Mouse (Mus musculus): ENCODE measurements around the gene 1700001O22Rik. TPM values are rescaled to one million over a fixed set of nuclear protein-coding genes. Genes with fewer than 3 reads are reported as not detected.

1700001O22Rik gene
- polyA plus RNA-seq, 1 experiment from 2014 or later: 2.2 TPM

GRCm38 (mm10) chr2:30833644-30834043 is 30.2 kb upstream of the 1700001O22Rik start:
- Histone ChIP-seq H3K4me1 (replicated peaks) (peaks cover 40% of the 10 kb centered on the region), H3K4me3 (no peak overlapping the region), H3K4me2 (no peak overlapping the region), H3K36me3 (no peaks in the 10 kb centered on the region), H3K27me3 (replicated peaks) (no peaks in the 10 kb centered on the region), H3K9ac (no peak overlapping the region), H3K9me3 (replicated peaks) (no peaks in the 10 kb centered on the region), H3K27ac (ENCODE audit: poor library complexity, severe bottlenecking) (peak overlapping the region; percentile 76)
- ATAC-seq (ENCODE audit: insufficient number of reproducible peaks, low FRiP score): no peak
- WGBS: 57% methylated on average over 5 of the region's 5 CpGs

DNA sequence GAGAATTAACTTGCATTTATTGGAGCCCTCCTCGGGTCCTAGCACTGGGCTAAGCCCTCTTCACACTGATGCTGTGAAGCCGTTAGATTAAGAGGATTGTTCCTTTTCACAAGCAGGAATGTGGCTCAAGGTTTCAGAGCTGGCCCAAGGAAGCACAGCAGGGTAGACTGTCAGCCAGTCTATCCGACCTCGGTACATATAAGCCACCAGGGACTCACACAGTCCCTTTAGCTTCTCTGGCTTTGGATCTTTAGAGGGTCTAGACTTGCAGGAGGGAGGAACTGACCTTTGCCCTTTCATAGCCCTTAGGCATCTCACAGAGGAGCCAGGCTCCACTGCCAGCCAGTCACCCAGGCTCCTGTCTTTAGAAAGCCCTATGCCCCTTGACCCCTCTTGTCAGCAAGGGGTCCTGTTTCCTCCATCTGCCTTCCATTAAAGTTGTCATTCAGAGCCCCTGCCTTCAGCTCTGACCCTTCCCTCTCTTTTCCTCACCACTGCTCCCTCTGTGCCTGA is 26.9 kb upstream of the 1700001O22Rik start, which contains the start of gene Asb6:
Gene Asb6 (minus strand): TSS at position 51 of the 513 bp plus-strand sequence.
- H3K4me2 ChIP-seq: no peak within 1 kb of the TSS
- no peaks in the 10 kb centered on the region for H3K27me3 ChIP-seq (replicated peaks)
- H3K36me3 ChIP-seq: peaks cover 14% of the 10 kb centered on the region
- no peak within 1 kb of the TSS for H3K27ac ChIP-seq (ENCODE audit: poor library complexity, severe bottlenecking)
- H3K4me1 ChIP-seq (replicated peaks): peaks cover 39% of the 10 kb centered on the region
- 37% methylated on average over 4 of the region's 4 CpGs for WGBS
- no peak for ATAC-seq (ENCODE audit: insufficient number of reproducible peaks, low FRiP score)
- H3K4me3 ChIP-seq: no peak within 1 kb of the TSS
- no peaks in the 10 kb centered on the region for H3K9me3 ChIP-seq (replicated peaks)
- no peak within 1 kb of the TSS for H3K9ac ChIP-seq

DNA sequence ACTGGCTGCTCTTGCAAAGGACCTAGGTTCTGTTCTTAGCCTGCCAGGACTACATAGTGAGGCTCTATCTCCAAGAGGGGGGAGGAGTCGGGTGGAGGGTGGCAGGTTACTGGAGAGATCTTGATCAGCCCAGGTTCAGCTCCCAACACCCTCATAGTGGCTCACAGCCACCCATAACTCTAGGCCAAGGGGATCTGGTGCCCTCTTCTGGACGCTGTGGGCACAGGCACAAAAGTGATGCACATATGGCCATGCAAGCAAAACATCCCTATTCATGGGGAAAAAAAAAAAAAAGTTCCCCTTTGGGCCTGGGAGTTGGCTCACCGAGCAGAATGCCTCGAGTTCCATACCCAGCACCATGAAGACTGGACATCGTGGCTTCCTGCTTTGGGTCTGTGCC is 25.9 kb upstream of the 1700001O22Rik start:
- H3K4me1 ChIP-seq (replicated peaks): peaks cover 30% of the 10 kb centered on the region
- H3K36me3 ChIP-seq: peaks cover 24% of the 10 kb centered on the region
- no peaks in the 10 kb centered on the region for H3K9me3 ChIP-seq (replicated peaks)
- H3K27ac ChIP-seq (ENCODE audit: poor library complexity, severe bottlenecking): no peak overlapping the region
- H3K4me3 ChIP-seq: no peak overlapping the region
- no peak overlapping the region for H3K9ac ChIP-seq
- 44% methylated on average over 5 of the region's 5 CpGs for WGBS
- no peak overlapping the region for H3K4me2 ChIP-seq
- no peaks in the 10 kb centered on the region for H3K27me3 ChIP-seq (replicated peaks)
- no peak for ATAC-seq (ENCODE audit: insufficient number of reproducible peaks, low FRiP score)

DNA sequence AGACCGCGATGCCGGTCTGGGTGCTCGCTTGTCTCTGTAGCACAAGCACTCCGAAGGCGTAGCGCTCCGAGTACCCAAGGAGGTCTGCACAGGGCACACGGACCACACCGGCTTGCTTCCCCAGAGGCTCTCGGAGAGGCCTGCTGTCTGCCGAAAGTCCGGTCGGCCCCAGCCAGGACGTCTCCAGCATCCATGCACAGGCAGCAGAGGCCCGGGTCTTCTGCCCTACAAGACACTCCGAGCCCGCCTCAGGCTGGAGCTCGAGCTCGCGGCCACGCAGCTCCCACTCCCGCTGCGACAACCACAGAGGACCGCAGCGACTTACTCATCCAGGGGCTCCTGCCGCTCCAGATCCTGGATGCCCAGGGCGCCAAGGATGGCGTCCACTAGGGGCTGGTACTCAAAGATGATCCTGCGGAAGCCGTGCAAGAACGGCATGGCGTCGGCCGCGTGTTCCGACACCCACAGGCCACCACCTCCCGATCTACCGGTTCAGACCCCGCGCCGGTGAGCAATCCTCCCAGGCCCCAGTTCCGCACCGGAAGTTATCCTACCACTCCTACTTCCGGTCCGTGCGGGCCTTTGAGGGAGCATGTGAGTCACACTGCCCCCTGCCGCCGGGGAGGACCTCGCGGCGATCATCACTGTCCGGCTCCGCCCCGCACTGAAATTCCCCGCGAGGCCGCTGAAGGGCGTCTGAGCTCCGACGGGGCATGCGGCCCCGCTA is 24.5 kb upstream of the 1700001O22Rik start:
- H3K27ac ChIP-seq (ENCODE audit: poor library complexity, severe bottlenecking): peak overlapping the region; percentile 71
- peak overlapping the region; percentile 99 for H3K4me3 ChIP-seq
- peaks cover 28% of the 10 kb centered on the region for H3K4me1 ChIP-seq (replicated peaks)
- no peaks in the 10 kb centered on the region for H3K27me3 ChIP-seq (replicated peaks)
- under 1% methylated on average over 63 of the region's 63 CpGs for WGBS
- peak overlapping the region; percentile 89 for H3K4me2 ChIP-seq
- H3K36me3 ChIP-seq: peaks cover 38% of the 10 kb centered on the region
- peak overlapping the region; percentile 97 for H3K9ac ChIP-seq
- H3K9me3 ChIP-seq (replicated peaks): no peaks in the 10 kb centered on the region
- peak; percentile 87 for ATAC-seq (ENCODE audit: insufficient number of reproducible peaks, low FRiP score)

DNA sequence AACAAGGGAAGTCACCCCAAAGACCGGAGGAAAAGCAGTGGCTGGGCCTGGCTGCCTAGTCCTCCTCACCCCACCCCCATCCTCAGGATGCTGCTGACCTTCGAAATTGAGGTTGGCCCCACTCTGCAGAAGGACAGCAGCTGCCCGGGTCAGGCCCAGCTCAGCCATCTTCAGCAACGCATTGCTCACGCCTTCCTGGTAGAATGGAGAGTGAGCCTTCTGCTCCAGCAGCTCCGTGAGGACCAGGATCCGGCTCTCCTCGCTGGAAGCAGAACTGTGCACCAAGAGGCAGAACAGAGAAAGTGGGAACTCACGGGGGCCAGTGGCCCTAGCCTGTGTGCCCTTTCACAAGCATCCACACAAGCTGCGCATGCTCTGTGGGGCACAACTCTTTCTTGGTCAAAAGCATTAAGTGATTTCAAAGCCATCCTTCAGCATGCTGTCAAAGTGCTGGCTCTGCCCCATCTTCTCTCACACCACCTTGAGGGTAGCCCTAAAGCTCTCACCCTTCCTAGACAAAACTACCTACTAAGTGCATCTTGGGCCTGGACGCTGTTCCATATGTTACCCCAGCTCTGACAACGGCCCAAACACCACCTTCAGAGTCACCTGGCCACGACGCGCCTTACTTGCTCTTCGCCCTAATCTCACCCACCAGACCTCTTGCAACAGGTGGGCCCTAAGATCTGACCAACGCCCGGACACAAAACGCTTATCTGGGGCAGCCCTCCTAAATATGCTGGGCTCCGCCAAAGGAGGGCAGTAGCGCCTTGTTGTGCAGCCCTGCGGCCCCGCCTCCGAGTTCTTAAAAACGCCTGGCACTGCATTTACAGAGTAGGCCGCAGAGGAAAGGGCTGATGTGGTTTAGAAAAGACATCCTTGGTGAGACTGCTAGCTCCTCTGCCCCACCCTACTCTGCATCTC is 23.6 kb upstream of the 1700001O22Rik start:
- Histone ChIP-seq H3K9me3 (replicated peaks) (no peaks in the 10 kb centered on the region), H3K4me3 (peak overlapping the region; percentile 99), H3K9ac (peak overlapping the region; percentile 97), H3K27me3 (replicated peaks) (no peaks in the 10 kb centered on the region), H3K36me3 (peaks cover 47% of the 10 kb centered on the region), H3K4me2 (peak overlapping the region; percentile 89), H3K4me1 (replicated peaks) (peaks cover 28% of the 10 kb centered on the region), H3K27ac (ENCODE audit: poor library complexity, severe bottlenecking) (peak overlapping the region; percentile 71)
- ATAC-seq (ENCODE audit: insufficient number of reproducible peaks, low FRiP score): 0 out of 2 replicates have a peak, but pooled peaks have one; percentile 15
- WGBS: 33% methylated on average over 26 of the region's 26 CpGs

DNA sequence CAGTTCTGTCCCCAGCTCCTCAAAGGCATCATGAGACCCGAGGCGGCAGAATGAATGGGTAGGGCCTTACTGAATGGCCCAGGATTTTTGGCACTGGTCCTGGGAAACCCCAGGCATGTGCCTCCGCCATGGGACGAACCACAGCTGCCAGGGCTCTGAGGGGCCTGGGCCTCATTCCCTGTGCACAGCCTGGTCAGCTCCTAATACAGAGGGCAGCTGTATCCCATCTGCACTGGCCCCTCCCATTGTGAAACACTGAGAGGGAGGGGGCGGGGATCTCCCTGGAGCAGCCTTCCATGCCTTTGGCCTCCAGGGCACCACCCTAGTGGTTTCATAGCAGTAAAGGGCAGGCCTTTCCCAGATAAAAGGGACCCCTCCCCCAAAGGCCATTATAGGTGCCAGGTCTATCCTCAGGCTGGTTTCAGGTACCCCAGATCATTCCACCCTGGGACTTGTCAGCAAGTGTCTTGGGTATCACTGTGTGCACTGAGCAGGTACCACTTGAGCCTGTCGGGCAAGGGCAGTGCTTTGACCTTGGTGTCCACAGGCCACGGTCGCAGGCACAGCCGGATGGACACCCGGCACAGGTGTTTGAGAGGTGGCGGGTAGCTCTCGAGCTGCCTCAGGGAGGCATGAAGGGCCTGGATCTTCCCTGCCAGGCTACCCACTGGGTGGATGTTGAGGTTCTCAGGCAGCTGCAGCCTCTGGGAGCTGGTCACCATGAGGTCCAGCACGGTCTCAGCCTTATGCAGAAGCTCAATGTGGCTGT is 20.1 kb upstream of the 1700001O22Rik start:
- Histone ChIP-seq H3K9ac (0 out of 2 replicates have a peak overlapping the region, but pooled peaks have one; percentile 5), H3K4me3 (no peak overlapping the region), H3K27ac (ENCODE audit: poor library complexity, severe bottlenecking) (no peak overlapping the region), H3K9me3 (replicated peaks) (no peaks in the 10 kb centered on the region), H3K4me1 (replicated peaks) (peaks cover 47% of the 10 kb centered on the region), H3K4me2 (no peak overlapping the region), H3K27me3 (replicated peaks) (no peaks in the 10 kb centered on the region), H3K36me3 (peaks cover 80% of the 10 kb centered on the region)
- 68% methylated on average over 13 of the region's 13 CpGs for WGBS
- no peak for ATAC-seq (ENCODE audit: insufficient number of reproducible peaks, low FRiP score)

DNA sequence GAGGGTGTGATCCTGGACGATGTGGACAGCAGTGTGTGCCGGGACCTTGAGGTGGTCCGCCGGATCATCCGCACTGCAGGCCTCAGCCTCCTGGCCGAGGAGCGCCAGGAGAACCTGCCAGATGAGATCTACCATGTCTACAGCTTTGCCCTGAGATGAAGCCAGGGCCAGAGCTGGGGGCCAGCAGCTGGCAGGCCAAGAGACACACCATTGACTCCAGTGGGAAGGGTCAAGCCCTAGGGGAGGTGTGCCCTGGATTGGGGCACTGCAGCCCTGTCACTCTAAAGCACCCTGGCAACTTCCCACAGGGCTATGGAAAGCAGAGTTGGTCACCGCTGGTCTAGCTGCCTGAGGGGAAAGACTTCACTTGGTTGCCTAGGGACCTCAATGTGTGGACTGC is 19.0 kb upstream of the 1700001O22Rik start:
- Histone ChIP-seq H3K27me3 (replicated peaks) (no peaks in the 10 kb centered on the region), H3K4me2 (no peak overlapping the region), H3K36me3 (peaks cover 82% of the 10 kb centered on the region), H3K9me3 (replicated peaks) (no peaks in the 10 kb centered on the region), H3K4me3 (no peak overlapping the region), H3K9ac (no peak overlapping the region), H3K27ac (ENCODE audit: poor library complexity, severe bottlenecking) (0 out of 2 replicates have a peak overlapping the region, but pooled peaks have one; percentile 4), H3K4me1 (replicated peaks) (peaks cover 42% of the 10 kb centered on the region)
- 86% methylated on average over 8 of the region's 8 CpGs for WGBS
- no peak for ATAC-seq (ENCODE audit: insufficient number of reproducible peaks, low FRiP score)

- peaks cover 29% of the 10 kb centered on the region for H3K4me1 ChIP-seq (replicated peaks)
- no peak overlapping the region for H3K27ac ChIP-seq (ENCODE audit: poor library complexity, severe bottlenecking)
- H3K4me2 ChIP-seq: no peak overlapping the region
- WGBS: 92% methylated on average over 3 of the region's 3 CpGs
- no peak overlapping the region for H3K9ac ChIP-seq
- no peak for ATAC-seq (ENCODE audit: insufficient number of reproducible peaks, low FRiP score)
- no peaks in the 10 kb centered on the region for H3K9me3 ChIP-seq (replicated peaks)
- H3K36me3 ChIP-seq: peaks cover 83% of the 10 kb centered on the region
- H3K4me3 ChIP-seq: no peak overlapping the region
- H3K27me3 ChIP-seq (replicated peaks): no peaks in the 10 kb centered on the region
These were observed 17.6 kb upstream of the 1700001O22Rik start for GRCm38 (mm10) chr2:30821073-30821472.

DNA sequence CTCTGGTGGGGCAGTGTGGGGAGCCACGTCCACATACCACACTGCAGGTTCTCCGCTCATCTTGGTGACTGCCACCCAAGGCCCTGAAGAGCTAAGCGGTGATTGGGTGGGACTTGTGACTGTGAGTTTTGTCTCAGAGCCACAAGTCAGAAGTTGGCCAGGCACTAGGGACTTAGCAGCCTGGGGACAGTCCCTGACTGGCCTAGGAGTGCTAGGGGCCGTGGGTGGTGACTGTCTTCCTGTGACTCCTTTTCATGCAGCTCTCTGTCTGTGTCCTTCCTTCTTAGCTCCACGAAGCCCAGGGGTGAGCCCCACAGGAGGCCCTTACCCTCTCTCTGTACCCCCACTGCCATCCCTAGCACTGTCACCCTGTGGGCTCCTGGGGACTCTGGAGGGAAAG is 16.4 kb upstream of the 1700001O22Rik start:
- H3K9me3 ChIP-seq (replicated peaks): no peaks in the 10 kb centered on the region
- H3K27ac ChIP-seq (ENCODE audit: poor library complexity, severe bottlenecking): no peak overlapping the region
- no peak overlapping the region for H3K4me2 ChIP-seq
- H3K9ac ChIP-seq: no peak overlapping the region
- H3K27me3 ChIP-seq (replicated peaks): no peaks in the 10 kb centered on the region
- H3K4me1 ChIP-seq (replicated peaks): peaks cover 29% of the 10 kb centered on the region
- WGBS: 91% methylated on average over 5 of the region's 5 CpGs
- H3K36me3 ChIP-seq: peaks cover 84% of the 10 kb centered on the region
- H3K4me3 ChIP-seq: no peak overlapping the region
- no peak for ATAC-seq (ENCODE audit: insufficient number of reproducible peaks, low FRiP score)

GRCm38 (mm10) chr2:30816383-30816782 is 12.9 kb upstream of the 1700001O22Rik start:
- Histone ChIP-seq H3K27ac (ENCODE audit: poor library complexity, severe bottlenecking) (no peak overlapping the region), H3K4me2 (no peak overlapping the region), H3K27me3 (replicated peaks) (no peaks in the 10 kb centered on the region), H3K36me3 (peaks cover 82% of the 10 kb centered on the region), H3K4me1 (replicated peaks) (peaks cover 20% of the 10 kb centered on the region), H3K9ac (no peak overlapping the region), H3K4me3 (no peak overlapping the region), H3K9me3 (replicated peaks) (no peaks in the 10 kb centered on the region)
- ATAC-seq (ENCODE audit: insufficient number of reproducible peaks, low FRiP score): no peak
- 100% methylated on average over 1 of the region's 1 CpGs for WGBS

Data from heart, embryonic 12.5 days (tissue).